Mouse (Mus musculus): ENCODE measurements around the gene Ptpn13.

Gene Ptpn13

GRCm38 (mm10) chr5:103460903-103461302 is 35.9 kb downstream of the Ptpn13 start:
- DNase-seq = no peak

GRCm38 (mm10) chr5:103463661-103464219 is 38.7 kb downstream of the Ptpn13 start:
- no peak for DNase-seq

GRCm38 (mm10) chr5:103464329-103464728 is 39.3 kb downstream of the Ptpn13 start:
- DNase-seq = no peak

- no peak for DNase-seq
Observed at GRCm38 (mm10) chr5:103464771-103465170, 39.8 kb downstream of the Ptpn13 start.

- no peak for DNase-seq
Observed at GRCm38 (mm10) chr5:103472670-103473069, 47.7 kb downstream of the Ptpn13 start.

- DNase-seq = no peak
Observed at GRCm38 (mm10) chr5:103473467-103474096, 48.6 kb downstream of the Ptpn13 start.

- no peak for DNase-seq
Observed at GRCm38 (mm10) chr5:103474259-103474658, 49.3 kb downstream of the Ptpn13 start.

GRCm38 (mm10) chr5:103475503-103475902 is 50.5 kb downstream of the Ptpn13 start:
- no peak for DNase-seq

GRCm38 (mm10) chr5:103479503-103479902 is 54.5 kb downstream of the Ptpn13 start:
- no peak for DNase-seq

- no peak for DNase-seq
Observed at GRCm38 (mm10) chr5:103481222-103481621, 56.2 kb downstream of the Ptpn13 start.

GRCm38 (mm10) chr5:103487001-103487400 is 62.0 kb downstream of the Ptpn13 start:
- no peak for DNase-seq

- no peak for DNase-seq
Observed at GRCm38 (mm10) chr5:103490964-103491363, 66.0 kb downstream of the Ptpn13 start.

GRCm38 (mm10) chr5:103491788-103492187 is 66.8 kb downstream of the Ptpn13 start:
- DNase-seq = no peak

- DNase-seq = no peak
Observed at GRCm38 (mm10) chr5:103497061-103497460, 72.1 kb downstream of the Ptpn13 start.

- no peak for DNase-seq
Observed at GRCm38 (mm10) chr5:103497480-103497879, 72.5 kb downstream of the Ptpn13 start.

GRCm38 (mm10) chr5:103499305-103499704 is 74.3 kb downstream of the Ptpn13 start:
- no peak for DNase-seq

- DNase-seq = no peak
Observed at GRCm38 (mm10) chr5:103501076-103501475, 76.1 kb downstream of the Ptpn13 start.

- no peak for DNase-seq
Observed at GRCm38 (mm10) chr5:103501839-103502238, 76.8 kb downstream of the Ptpn13 start.

GRCm38 (mm10) chr5:103513162-103513561 is 88.2 kb downstream of the Ptpn13 start:
- DNase-seq = no peak

- no peak for DNase-seq
Observed at GRCm38 (mm10) chr5:103514441-103514840, 89.4 kb downstream of the Ptpn13 start.

GRCm38 (mm10) chr5:103515876-103516275 is 90.9 kb downstream of the Ptpn13 start:
- DNase-seq = no peak

GRCm38 (mm10) chr5:103516555-103516954 is 91.6 kb downstream of the Ptpn13 start:
- DNase-seq = no peak

GRCm38 (mm10) chr5:103517641-103518040 is 92.6 kb downstream of the Ptpn13 start:
- no peak for DNase-seq

GRCm38 (mm10) chr5:103518797-103519468 is 93.9 kb downstream of the Ptpn13 start:
- DNase-seq = peak; percentile 24 to 42
